Mouse (Mus musculus) liver, embryonic 14.5 days (tissue): ENCODE results near the gene Col4a3.

Experiments used
- CTCF ChIP-seq: IDR thresholded peaks from 2 replicates; pipeline ENCODE4 v1.5.1; 2016; ENCODE audit warnings: antibody characterized with exemption, low read depth, control low read depth
- EP300 ChIP-seq: IDR thresholded peaks from 2 replicates; pipeline ENCODE4 v1.6.1; 2016; ENCODE audit warnings: antibody characterized with exemption, low read depth

- TF ChIP-seq CTCF (no peak), EP300 (no peak)
Observed at GRCm38 (mm10) chr1:82663522-82663921, 76.8 kb downstream of the Col4a3 start.
